Mouse (Mus musculus) heart, postnatal 0 days (tissue): ENCODE measurements at regions not wholly inside any gene's neighbourhood (a gene's known extent, or its start where the extent isn't known, plus 50 kb on each side); places are given as distances from the start of the nearest gene placed in this dataset.
"Not testable (repeated sequence)": the region's sequence is repeated elsewhere in the genome, so short reads cannot be mapped to it uniquely, and the experiment has no call there.

ENCODE experiments used
- ATAC-seq: fragments of 200-750 bp; cut with Nextera tagmentation; 2 replicates; pipeline ENCODE4 v1.8.0; 2017; ENCODE audit warnings: low read depth, moderate number of reproducible peaks, moderate library complexity; ENCODE audit not compliant: insufficient read depth
- DNase-seq: peaks from one replicate; pipeline ENCODE4 v3.0.0-alpha.2; 2016; ENCODE audit warnings: low spot score
- H3K27ac ChIP-seq: fragments of 300-500 bp; sonication (generic); 2 replicates; pipeline ENCODE4 v1.5.1; 2014; ENCODE audit warnings: low read depth, mild to moderate bottlenecking
- H3K27me3 ChIP-seq: fragments of 300-500 bp; sonication (generic); 2 replicates; pipeline ENCODE4 v1.6.1; 2014; ENCODE audit warnings: low read length, mixed read lengths; ENCODE audit not compliant: control insufficient read depth, insufficient read depth
- H3K36me3 ChIP-seq: fragments of 300-500 bp; sonication (generic); replicated peaks from 2 replicates; pipeline ENCODE4 v1.6.1; 2014; ENCODE audit warnings: low read length, mixed read lengths; ENCODE audit not compliant: control insufficient read depth, insufficient read depth
- H3K4me1 ChIP-seq: fragments of 300-500 bp; sonication (generic); 2 replicates; pipeline ENCODE4 v1.6.1; 2014; ENCODE audit warnings: antibody characterized with exemption; ENCODE audit not compliant: control insufficient read depth, insufficient read depth
- H3K4me2 ChIP-seq: fragments of 300-500 bp; sonication (generic); 2 replicates; pipeline ENCODE4 v1.6.1; 2014; ENCODE audit warnings: low read depth, mild to moderate bottlenecking, low read length, moderate library complexity
- H3K4me3 ChIP-seq: fragments of 300-500 bp; sonication (generic); 2 replicates; pipeline ENCODE4 v1.5.1; 2014; ENCODE audit warnings: low read depth, low read length
- H3K9ac ChIP-seq: fragments of 300-500 bp; sonication (generic); replicated peaks from 2 replicates; pipeline ENCODE4 v1.6.1; 2014; ENCODE audit warnings: low read depth, low read length, mixed read lengths
- H3K9me3 ChIP-seq: fragments of 300-500 bp; sonication (generic); replicated peaks from 2 replicates; pipeline ENCODE4 v1.6.1; 2016; ENCODE audit warnings: low read length; ENCODE audit not compliant: control insufficient read depth
- CTCF ChIP-seq: IDR thresholded peaks from 2 replicates; pipeline ENCODE4 v1.5.1; 2016; ENCODE audit warnings: antibody characterized with exemption, control low read depth, low read depth
- EP300 ChIP-seq: IDR thresholded peaks from 2 replicates; pipeline ENCODE4 v1.6.1; 2016; ENCODE audit warnings: antibody characterized with exemption, low read depth
- WGBS: fragments of 180-500 bp; shearing (Covaris S2); extraction: QIAGEN DNeasy Blood & Tissue Kit; methylation state at CpG from one replicate; pipeline ENCODE4 v1.1.7; 2014; 5-methylcytosine and 5-hydroxymethylcytosine counted together

DNA sequence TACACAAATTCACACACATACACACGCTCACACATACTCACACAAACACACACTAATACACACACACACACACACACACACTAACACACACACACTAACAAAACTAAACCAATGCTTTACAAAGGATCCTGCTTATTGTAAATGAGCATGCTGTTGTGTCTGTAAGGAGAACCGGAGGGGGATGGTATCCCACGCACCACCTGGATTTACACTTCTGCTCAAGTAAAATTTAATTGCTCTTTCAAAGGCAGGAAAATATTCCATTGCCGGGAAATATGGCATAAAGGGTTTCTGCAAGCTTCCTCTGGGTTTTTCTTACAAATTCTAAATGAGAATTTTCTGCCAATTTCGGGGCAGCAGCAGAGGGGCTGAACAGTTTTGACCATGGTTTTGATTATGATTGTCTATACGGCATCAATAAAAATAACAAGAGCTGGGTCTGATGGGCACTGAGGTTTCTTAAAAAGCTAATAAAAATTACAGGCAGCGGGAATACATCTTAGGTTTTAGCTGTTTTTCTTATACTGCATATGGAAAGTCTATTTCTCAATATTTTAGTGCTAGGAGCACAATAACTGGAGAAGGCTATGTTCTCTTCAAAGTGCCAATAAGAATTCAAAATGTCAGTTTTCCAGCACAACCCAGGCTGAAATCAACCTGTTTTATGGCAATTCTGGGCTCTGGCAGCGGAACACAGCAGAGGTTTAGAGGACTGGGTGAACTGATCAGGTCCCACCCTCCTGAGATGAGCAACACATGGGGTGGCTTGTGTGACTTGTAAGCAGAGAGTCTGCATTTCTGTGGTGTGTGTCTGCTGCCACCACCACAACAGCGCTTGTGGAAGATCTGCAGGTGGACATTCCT lies 80.9 kb upstream of the Gm5148 start:
- WGBS = 85% methylated on average over 9 of the region's 9 CpGs
- peaks cover 5% of the 10 kb centered on the region; the same call in 1 of the 2 replicates for H3K9me3 ChIP-seq
- H3K9ac ChIP-seq = no peak overlapping the region
- no peak overlapping the region for H3K4me3 ChIP-seq
- DNase-seq = no peak
- H3K27ac ChIP-seq = peak overlapping the region; percentile 15; the same call in 1 of the 2 replicates
- no peak overlapping the region for H3K4me2 ChIP-seq
- TF ChIP-seq EP300 = no peak
- TF ChIP-seq CTCF = no peak
- no peaks in the 10 kb centered on the region for H3K4me1 ChIP-seq
- no peak for ATAC-seq
- H3K36me3 ChIP-seq = no peaks in the 10 kb centered on the region
- H3K27me3 ChIP-seq = no peaks in the 10 kb centered on the region

DNA sequence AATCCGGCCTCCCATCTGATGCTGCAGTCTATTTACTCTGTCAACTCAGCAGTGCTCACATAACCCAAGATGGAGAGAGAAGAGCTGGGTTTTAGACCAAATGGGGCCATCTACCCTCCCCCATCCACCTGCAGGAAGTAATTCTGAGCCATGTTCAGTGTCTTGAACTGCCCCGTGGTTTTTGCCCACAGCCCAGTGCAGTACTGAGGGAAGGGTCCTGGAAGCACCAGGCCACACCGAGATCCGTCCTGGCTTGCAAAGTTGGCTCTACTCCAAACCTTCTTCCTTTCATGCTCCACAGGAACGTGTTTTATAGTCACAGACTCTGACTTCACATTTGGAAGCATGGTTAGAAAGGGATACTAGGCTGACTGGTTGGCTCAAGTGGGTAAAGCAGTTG lies 80.0 kb upstream of the Gm5148 start:
- DNase-seq (no peak), ATAC-seq (no peak)
- Histone ChIP-seq H3K36me3 (no peaks in the 10 kb centered on the region), H3K27me3 (no peaks in the 10 kb centered on the region), H3K4me3 (no peak overlapping the region), H3K27ac (no peak overlapping the region), H3K9ac (no peak overlapping the region), H3K9me3 (no peaks in the 10 kb centered on the region), H3K4me1 (no peaks in the 10 kb centered on the region), H3K4me2 (no peak overlapping the region)
- TF ChIP-seq EP300 (no peak), CTCF (no peak)
- 43% methylated on average over 5 of the region's 5 CpGs for WGBS

DNA sequence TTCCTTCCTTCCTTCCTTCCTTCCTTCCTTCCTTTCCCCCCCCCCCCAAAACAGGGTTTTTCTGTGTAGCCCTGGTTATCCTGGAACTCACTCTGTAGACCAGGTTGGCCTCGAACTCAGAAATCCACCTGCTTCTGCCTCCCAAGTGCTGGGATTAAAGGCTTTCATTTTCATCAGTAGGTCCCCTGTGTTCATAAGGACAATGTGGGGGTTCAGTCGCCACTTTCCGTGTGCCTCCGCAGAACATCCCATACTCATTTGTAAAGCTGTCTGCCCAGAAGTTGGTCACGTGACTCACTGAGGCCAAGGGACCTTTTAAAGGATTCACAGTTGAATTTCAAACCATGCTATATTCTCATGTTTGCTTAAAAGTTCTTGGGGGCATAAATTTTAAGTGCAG lies 79.5 kb upstream of the Gm5148 start:
- 95% methylated on average over 5 of the region's 5 CpGs for WGBS
- not testable (repeated sequence) for H3K4me3 ChIP-seq, H3K4me1 ChIP-seq, H3K9me3 ChIP-seq, H3K4me2 ChIP-seq, H3K27me3 ChIP-seq, ATAC-seq, H3K27ac ChIP-seq, H3K9ac ChIP-seq, H3K36me3 ChIP-seq, DNase-seq

DNA sequence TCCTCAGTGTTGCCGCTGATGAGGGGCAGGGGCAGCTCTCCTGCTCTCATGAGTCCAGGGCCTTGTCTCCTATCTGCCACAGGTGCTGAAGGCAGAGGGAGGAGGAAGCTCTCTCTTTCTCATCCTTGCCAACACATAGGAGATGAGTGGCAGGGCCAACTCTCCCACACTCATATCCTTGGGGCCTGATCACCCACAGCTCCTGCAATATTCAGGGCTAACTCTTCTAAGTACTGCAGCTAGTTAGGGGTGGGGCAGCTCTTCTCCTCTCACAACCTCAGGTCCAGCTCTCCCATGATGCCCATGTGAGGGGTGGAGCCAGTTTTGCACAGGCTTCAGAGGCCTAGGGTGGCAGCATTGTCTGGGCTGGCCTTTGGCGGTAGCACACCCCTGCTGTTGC lies 77.3 kb upstream of the Gm5148 start:
- Histone ChIP-seq H3K27me3 (no peaks in the 10 kb centered on the region), H3K27ac (no peak overlapping the region), H3K4me2 (no peak overlapping the region), H3K9ac (no peak overlapping the region), H3K4me3 (no peak overlapping the region), H3K36me3 (no peaks in the 10 kb centered on the region), H3K4me1 (no peaks in the 10 kb centered on the region), H3K9me3 (no peaks in the 10 kb centered on the region)
- DNase-seq (no peak), ATAC-seq (no peak)
- 87% methylated on average over 2 of the region's 2 CpGs for WGBS
- TF ChIP-seq CTCF (no peak), EP300 (no peak)

DNA sequence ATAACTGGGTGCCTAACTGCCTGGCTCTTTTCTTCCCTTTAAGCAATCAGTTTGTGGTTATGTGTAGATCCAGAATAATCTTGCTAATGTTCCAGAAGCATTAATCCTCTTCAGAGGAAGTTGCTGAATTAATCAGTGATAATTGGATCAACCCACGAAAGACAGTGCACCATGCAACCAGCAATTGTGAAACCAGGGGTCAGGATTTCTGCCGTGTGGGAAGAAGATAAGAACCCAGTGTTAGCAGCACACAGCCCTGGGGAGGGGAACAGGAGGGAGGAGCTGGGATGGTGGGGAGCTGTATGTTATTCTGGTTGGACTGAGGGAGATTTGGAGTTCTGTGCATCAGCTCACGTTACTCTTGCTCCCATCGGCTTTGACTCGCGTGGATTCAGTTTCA lies 75.5 kb upstream of the Gm5148 start:
- Histone ChIP-seq H3K4me3 (no peak overlapping the region), H3K4me1 (no peaks in the 10 kb centered on the region), H3K36me3 (no peaks in the 10 kb centered on the region), H3K27ac (no peak overlapping the region), H3K4me2 (no peak overlapping the region), H3K27me3 (no peaks in the 10 kb centered on the region), H3K9ac (no peak overlapping the region), H3K9me3 (no peaks in the 10 kb centered on the region)
- no peak for ATAC-seq
- TF ChIP-seq CTCF = no peak
- TF ChIP-seq EP300 = no peak
- no peak for DNase-seq
- whole genome bisulfite sequencing = 61% methylated on average over 6 of the region's 6 CpGs

DNA sequence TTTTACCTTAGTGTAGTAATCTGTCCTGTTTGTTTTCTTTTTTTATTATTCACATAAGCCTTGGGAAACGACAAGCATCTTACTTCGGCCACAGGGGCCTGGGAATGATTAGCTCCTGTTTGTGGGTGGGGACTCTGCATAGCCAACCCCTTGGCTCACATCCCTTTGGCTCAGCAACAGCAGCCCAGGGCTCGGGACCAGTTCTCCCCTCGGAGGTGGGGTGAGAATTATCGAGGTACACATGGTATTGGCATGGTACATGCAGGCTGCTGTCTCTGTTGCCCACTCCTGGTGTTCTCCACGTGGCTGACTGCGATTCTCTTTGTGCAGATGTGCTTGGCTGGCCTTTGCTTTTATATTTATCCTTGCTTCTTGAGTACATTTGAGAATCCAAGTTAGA lies 65.4 kb upstream of the Gm5148 start:
- Histone ChIP-seq H3K9me3 (no peaks in the 10 kb centered on the region), H3K9ac (no peak overlapping the region), H3K36me3 (no peaks in the 10 kb centered on the region), H3K27ac (no peak overlapping the region), H3K4me2 (no peak overlapping the region), H3K27me3 (no peaks in the 10 kb centered on the region), H3K4me1 (peaks cover 19% of the 10 kb centered on the region), H3K4me3 (no peak overlapping the region)
- ATAC-seq = peak; percentile 36; the same call in 1 of the 2 replicates
- 51% methylated on average over 7 of the region's 7 CpGs for WGBS
- DNase-seq = no peak
- TF ChIP-seq CTCF (no peak), EP300 (no peak)
